Mouse (Mus musculus) adipocyte (in vitro differentiated cells): ENCODE results near the gene Saa3.
"Not testable (repeated sequence)": the region's sequence is repeated elsewhere in the genome, so short reads cannot be mapped to it uniquely, and the experiment has no call there.

ENCODE experiments used
- DNase-seq: peaks from one replicate; pipeline ENCODE4 v3.0.0-alpha.2; 2016; ENCODE audit warnings: low spot score

The Saa3 gene

GRCm38 (mm10) chr7:46712250-46712649 is 3.2 kb downstream of the Saa3 start:
- DNase-seq, result no peak

GRCm38 (mm10) chr7:46710390-46710844 is 5.1 kb downstream of the Saa3 start, which contains the start of gene Saal1:
Saal1 (minus strand) TSS chr7:46710680.
- DNase-seq, result peak; percentile 79

- DNase-seq, result no peak
Observed at GRCm38 (mm10) chr7:46700521-46701025, 14.9 kb downstream of the Saa3 start.

DNA sequence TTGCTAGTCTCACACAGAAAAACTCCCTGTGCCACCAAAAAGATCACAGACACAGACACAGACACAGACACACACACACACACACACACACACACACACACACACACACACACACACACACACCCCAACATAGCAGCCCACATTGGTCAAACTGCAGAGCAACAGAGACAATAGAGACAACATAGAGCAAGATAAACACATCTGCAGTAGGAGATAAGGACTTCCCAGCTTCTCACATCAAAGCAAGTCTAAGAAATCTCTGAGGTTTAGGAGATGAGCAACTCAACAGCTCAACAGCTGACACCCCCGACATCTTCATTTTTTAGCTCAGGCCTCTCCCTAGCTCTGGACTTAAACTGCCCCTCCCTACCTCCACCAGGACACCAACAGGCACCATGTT is 18.7 kb downstream of the Saa3 start:
- DNase-seq, result no peak

DNA sequence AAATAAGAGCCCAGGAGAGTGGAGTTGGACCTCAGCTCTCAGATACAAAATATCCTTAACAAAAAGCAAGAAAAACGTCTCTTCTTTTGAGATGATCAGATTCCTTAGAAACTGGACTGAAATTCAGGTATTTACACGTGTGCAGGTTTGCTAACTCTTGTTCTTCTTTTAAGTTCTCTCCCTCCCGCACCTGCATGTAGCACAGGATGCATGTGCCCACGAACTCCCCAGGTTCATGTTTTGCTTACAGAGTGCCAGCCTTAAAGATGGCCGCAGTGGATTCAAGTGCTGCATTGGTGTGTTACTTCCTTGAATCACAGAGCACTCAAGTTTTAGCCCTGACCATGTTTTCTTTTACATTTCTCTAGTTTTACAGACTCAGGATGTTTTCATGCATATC is 28.7 kb downstream of the Saa3 start:
- no peak for DNase-seq

DNA sequence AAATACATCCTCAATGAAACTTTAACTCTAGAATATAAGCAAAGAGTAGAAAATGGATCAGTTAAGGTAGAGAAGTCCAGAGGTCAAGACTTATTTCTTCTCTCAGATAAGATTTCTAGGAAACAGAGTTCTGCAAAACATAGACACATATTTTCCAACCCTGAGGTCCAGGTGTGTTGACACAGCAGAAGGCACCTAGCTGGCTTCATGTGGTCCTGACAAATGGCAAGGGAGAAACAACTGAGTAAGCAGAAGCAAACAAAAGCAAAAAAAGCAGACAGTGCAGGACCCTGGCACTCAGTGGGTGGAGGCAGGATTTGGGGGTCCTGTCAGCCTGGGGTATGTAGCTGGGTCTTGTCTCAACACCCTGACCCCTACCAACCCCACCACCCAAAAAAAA is 34.8 kb downstream of the Saa3 start:
- no peak for DNase-seq

- not testable (repeated sequence) for DNase-seq
Observed at GRCm38 (mm10) chr7:46679044-46679443, 36.5 kb downstream of the Saa3 start.

DNA sequence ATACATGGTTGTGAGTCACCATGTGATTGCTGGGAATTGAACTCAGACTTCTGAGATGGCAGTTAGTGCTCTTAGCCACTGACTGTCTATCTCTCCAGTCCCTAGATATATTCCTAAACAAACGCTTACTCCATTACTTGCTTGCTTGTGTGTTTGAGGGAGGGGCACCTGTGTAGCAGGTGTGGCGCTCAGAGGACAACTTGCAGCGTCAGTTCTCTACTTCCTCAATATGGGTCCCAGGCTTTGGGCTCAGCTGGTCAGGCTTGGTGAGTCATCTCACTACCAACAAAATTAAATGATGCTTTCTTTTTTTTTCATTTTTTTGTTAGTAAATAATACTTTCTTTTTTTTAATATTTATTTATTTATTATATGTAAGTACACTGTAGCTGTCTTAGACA is 37.1 kb downstream of the Saa3 start:
- DNase-seq, result no peak

- no peak for DNase-seq
Observed at GRCm38 (mm10) chr7:46676808-46677360, 38.6 kb downstream of the Saa3 start.

DNA sequence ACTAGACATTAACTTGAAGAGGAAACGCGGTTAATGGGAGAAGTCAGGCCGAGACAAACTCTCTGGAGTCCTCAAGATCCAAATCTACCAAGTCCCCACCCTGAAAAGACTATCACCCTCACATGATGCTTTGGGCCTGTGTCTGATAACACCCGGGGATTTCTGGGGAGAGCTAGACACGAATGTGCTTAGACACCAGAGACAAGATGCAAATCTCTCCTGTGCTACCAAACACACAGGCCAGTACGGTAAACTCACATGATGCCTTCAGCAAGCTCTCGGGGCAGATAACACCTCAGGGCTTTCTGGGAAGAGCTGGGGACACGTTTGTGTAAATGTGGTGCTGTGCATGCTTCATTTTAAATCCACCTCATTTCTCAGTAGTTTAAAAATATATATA is 39.6 kb downstream of the Saa3 start:
- DNase-seq, result no peak

DNA sequence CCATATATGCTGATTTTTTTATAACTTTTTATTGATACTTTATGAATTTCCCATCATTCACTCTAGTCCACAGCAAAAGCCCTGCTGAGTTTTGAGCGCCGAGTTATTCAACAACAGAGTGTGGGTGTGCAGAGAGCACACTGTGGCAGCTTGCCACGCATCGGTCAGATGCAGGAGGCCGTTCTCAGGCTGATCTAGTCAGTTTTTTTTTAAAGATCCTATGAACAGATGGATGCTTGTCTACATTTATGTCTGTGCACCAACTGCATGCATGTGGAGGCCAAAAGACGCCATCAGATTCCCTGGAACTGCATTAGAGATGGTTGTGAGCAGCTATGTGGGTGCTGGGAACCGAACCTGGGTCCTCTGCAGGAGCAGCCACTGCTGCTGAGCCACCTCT is 40.4 kb downstream of the Saa3 start:
- no peak for DNase-seq

DNA sequence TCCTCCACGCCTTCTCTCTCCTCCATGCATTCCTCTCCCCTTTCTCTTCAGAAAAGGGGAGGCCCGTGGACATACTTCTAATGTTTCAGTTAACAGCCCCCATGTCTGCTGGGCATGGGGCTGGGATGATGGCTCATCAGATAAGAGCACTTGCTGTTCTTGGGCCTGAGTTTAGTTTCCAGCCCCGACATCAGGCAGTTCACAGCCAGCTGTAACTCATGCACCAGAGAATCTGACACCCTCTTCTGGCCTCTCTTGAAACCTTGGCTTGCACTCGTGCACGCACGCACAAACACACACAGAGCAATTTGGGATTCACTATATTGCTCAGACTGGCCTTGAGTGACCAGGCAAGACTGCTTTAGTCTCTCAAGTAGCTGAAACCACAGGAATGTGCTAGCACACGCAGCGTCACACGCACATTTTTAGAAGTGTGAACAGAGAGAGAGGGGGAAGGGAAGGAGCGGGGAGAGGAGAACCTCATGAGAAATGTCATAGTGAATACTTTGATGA is 43.3 kb downstream of the Saa3 start, which contains the start of gene Tph1:
TSS of gene Tph1 (minus strand) at position 378 of the 513 bp plus-strand sequence.
- no peak for DNase-seq

GRCm38 (mm10) chr7:46667256-46667655 is 48.2 kb downstream of the Saa3 start:
- no peak for DNase-seq

- DNase-seq, result no peak
Observed at GRCm38 (mm10) chr7:46665236-46665635, 50.3 kb downstream of the Saa3 start.
